Mouse (Mus musculus) myocyte (in vitro differentiated cells): ENCODE results near the gene Ltf.

Experiments
- E2F4 ChIP-seq: IDR thresholded peaks from one replicate; pipeline ENCODE4 v1.6.1; 2011; ENCODE audit warnings: mild to moderate bottlenecking, control low read depth, moderate library complexity; ENCODE audit not compliant: insufficient read depth
- MYOD1 ChIP-seq, 3 experiments: IDR thresholded peaks; one replicate each; pipeline ENCODE4 v1.6.1; 2011; ENCODE audit warnings: control low read depth in 2 of 3, low read depth in 2 of 3, mild to moderate bottlenecking in 2 of 3, moderate library complexity in 1 of 3; ENCODE audit not compliant: insufficient read length in 2 of 3, control insufficient read depth in 1 of 3
- MYOG ChIP-seq, 3 experiments: IDR thresholded peaks; one replicate each; pipeline ENCODE4 v1.6.1; 2011; ENCODE audit warnings: control low read depth in 2 of 3, low read depth in 2 of 3, mild to moderate bottlenecking in 2 of 3; ENCODE audit not compliant: insufficient read length in 2 of 3, control insufficient read depth in 1 of 3, insufficient read depth in 1 of 3
- POLR2A ChIP-seq: IDR thresholded peaks from one replicate; pipeline ENCODE4 v1.6.1; 2011; ENCODE audit warnings: low read depth, mild to moderate bottlenecking, control low read depth, moderate library complexity; ENCODE audit not compliant: insufficient read length
- POLR2AphosphoS2 ChIP-seq: IDR thresholded peaks from one replicate; pipeline ENCODE4 v1.6.1; 2011; ENCODE audit warnings: low read depth, control low read depth; ENCODE audit not compliant: insufficient read length
- TCF12 ChIP-seq: IDR thresholded peaks from one replicate; pipeline ENCODE4 v1.6.1; 2011; ENCODE audit warnings: mild to moderate bottlenecking, control low read depth; ENCODE audit not compliant: poor library complexity, insufficient read depth, severe bottlenecking
- USF1 ChIP-seq: IDR thresholded peaks from one replicate; pipeline ENCODE4 v1.6.1; 2011; ENCODE audit warnings: low read depth, mild to moderate bottlenecking, control low read depth, moderate library complexity

- TF ChIP-seq POLR2AphosphoS2 (no peak), MYOD1 (IDR thresholded peaks at IDR 0.05; ENCODE audit: control insufficient read depth in 1 of 3, insufficient read length in 2 of 3, low read depth in 2 of 3) (no peak), USF1 (no peak), MYOG (IDR thresholded peaks at IDR 0.05; ENCODE audit: control insufficient read depth in 1 of 3, insufficient read depth in 1 of 3, insufficient read length in 2 of 3, low read depth in 2 of 3) (no peak), POLR2A (no peak), E2F4 (no peak), TCF12 (no peak)
These were observed 69.8 kb downstream of the Ltf start for GRCm38 (mm10) chr9:111088886-111089285.
